Mouse (Mus musculus) hindbrain, embryonic 11.5 days (tissue): ENCODE results near the gene Fam50b. TPM values are rescaled to one million over a fixed set of nuclear protein-coding genes. Genes with fewer than 3 reads are reported as not detected.

Experiments
- ATAC-seq: fragments of 200-750 bp; cut with Nextera tagmentation; 2 replicates; pipeline ENCODE4 v1.8.0; 2017; ENCODE audit warnings: mild to moderate bottlenecking, moderate TSS enrichment, moderate library complexity; ENCODE audit not compliant: low FRiP score
- DNase-seq: peaks from one replicate; pipeline ENCODE4 v3.0.0-alpha.2; 2015; ENCODE audit warnings: low spot score
- H3K27ac ChIP-seq: fragments of 300-500 bp; sonication (generic); 2 replicates; pipeline ENCODE4 v1.5.1; 2014; ENCODE audit warnings: mild to moderate bottlenecking, low read depth, low read length
- H3K27me3 ChIP-seq: fragments of 300-500 bp; sonication (generic); 2 replicates; pipeline ENCODE4 v1.6.1; 2014; ENCODE audit warnings: mild to moderate bottlenecking, low read length, moderate library complexity, mixed read lengths; ENCODE audit not compliant: control insufficient read depth, insufficient read depth
- H3K36me3 ChIP-seq: fragments of 300-500 bp; sonication (generic); 2 replicates; pipeline ENCODE4 v1.6.1; 2014; ENCODE audit warnings: mild to moderate bottlenecking, low read length, moderate library complexity, mixed read lengths; ENCODE audit not compliant: control insufficient read depth, insufficient read depth
- H3K4me1 ChIP-seq: fragments of 300-500 bp; sonication (generic); replicated peaks from 2 replicates; pipeline ENCODE4 v1.6.1; 2014; ENCODE audit warnings: low read length, mixed read lengths; ENCODE audit not compliant: control insufficient read depth, insufficient read depth
- H3K4me2 ChIP-seq: fragments of 300-500 bp; sonication (generic); replicated peaks from 2 replicates; pipeline ENCODE4 v1.6.1; 2014; ENCODE audit warnings: mild to moderate bottlenecking, low read depth, low read length
- H3K4me3 ChIP-seq: fragments of 300-500 bp; sonication (generic); 2 replicates; pipeline ENCODE4 v1.5.1; 2014; ENCODE audit warnings: low read depth, low read length
- H3K9ac ChIP-seq: fragments of 300-500 bp; sonication (generic); 2 replicates; pipeline ENCODE4 v1.6.1; 2014; ENCODE audit warnings: low read depth, low read length
- H3K9me3 ChIP-seq: fragments of 300-500 bp; sonication (generic); 2 replicates; pipeline ENCODE4 v1.6.1; 2016; ENCODE audit warnings: low read length; ENCODE audit not compliant: control insufficient read depth
- WGBS: fragments of 180-500 bp; shearing (Covaris S2); extraction: QIAGEN DNeasy Blood & Tissue Kit; methylation state at CpG from one replicate; pipeline ENCODE4 v1.1.7; 2014; 5-methylcytosine and 5-hydroxymethylcytosine counted together
- polyA plus RNA-seq: library from polyadenylated mRNA; unstranded; fragments of >200 nt; fragmentation: Nextera tagmentation; extraction: Ambion mirVana; gene quantifications from 2 replicates; pipeline ENCODE4 v1.2.1, GENCODE M21; 2014

Gene Fam50b
- polyA plus RNA-seq = not detected in 2 replicates

- Histone ChIP-seq H3K9me3 (no peaks in the 10 kb centered on the region), H3K27me3 (no peaks in the 10 kb centered on the region), H3K27ac (no peak within 1 kb of the TSS), H3K4me1 (no peaks in the 10 kb centered on the region), H3K4me2 (no peak within 1 kb of the TSS), H3K36me3 (no peaks in the 10 kb centered on the region), H3K9ac (no peak within 1 kb of the TSS), H3K4me3 (no peak within 1 kb of the TSS)
- DNase-seq (no peak), ATAC-seq (no peak)
- 52% methylated on average over 5 of the region's 5 CpGs for WGBS
Observed at GRCm38 (mm10) chr13:34734686-34735085, at the start of gene Fam50b. Gene Fam50b (plus strand): TSS chr13:34734850.

- Histone ChIP-seq H3K27ac (no peak overlapping the region), H3K9ac (no peak overlapping the region), H3K4me3 (no peak overlapping the region), H3K9me3 (no peaks in the 10 kb centered on the region), H3K4me1 (no peaks in the 10 kb centered on the region), H3K36me3 (no peaks in the 10 kb centered on the region), H3K4me2 (no peak overlapping the region), H3K27me3 (no peaks in the 10 kb centered on the region)
- 77% methylated on average over 7 of the region's 7 CpGs for WGBS
- no peak for ATAC-seq
- DNase-seq = no peak
Observed at GRCm38 (mm10) chr13:34685008-34685765, 49.5 kb upstream of the Fam50b start.

- ATAC-seq = no peak
- Histone ChIP-seq H3K36me3 (no peaks in the 10 kb centered on the region), H3K4me3 (no peak overlapping the region), H3K4me2 (no peak overlapping the region), H3K4me1 (no peaks in the 10 kb centered on the region), H3K27ac (no peak overlapping the region), H3K9me3 (no peaks in the 10 kb centered on the region), H3K27me3 (no peaks in the 10 kb centered on the region), H3K9ac (no peak overlapping the region)
- no peak for DNase-seq
- WGBS = 86% methylated on average over 1 of the region's 1 CpGs
Observed at GRCm38 (mm10) chr13:34691049-34691448, 43.6 kb upstream of the Fam50b start.

- Histone ChIP-seq H3K27me3 (no peaks in the 10 kb centered on the region), H3K4me2 (no peak overlapping the region), H3K4me1 (no peaks in the 10 kb centered on the region), H3K27ac (no peak overlapping the region), H3K4me3 (no peak overlapping the region), H3K36me3 (no peaks in the 10 kb centered on the region), H3K9me3 (no peaks in the 10 kb centered on the region), H3K9ac (no peak overlapping the region)
- DNase-seq = no peak
- ATAC-seq = no peak
- WGBS = 85% methylated on average over 6 of the region's 6 CpGs
Observed at GRCm38 (mm10) chr13:34693111-34693510, 41.5 kb upstream of the Fam50b start.

- no peak for DNase-seq
- H3K9ac ChIP-seq = no peak overlapping the region
- no peak overlapping the region for H3K4me2 ChIP-seq
- no peak overlapping the region for H3K4me3 ChIP-seq
- no peak for ATAC-seq
- H3K36me3 ChIP-seq = no peaks in the 10 kb centered on the region
- H3K27ac ChIP-seq = no peak overlapping the region
- no peaks in the 10 kb centered on the region for H3K9me3 ChIP-seq
- WGBS = 86% methylated on average over 7 of the region's 7 CpGs
- no peaks in the 10 kb centered on the region for H3K4me1 ChIP-seq
- no peaks in the 10 kb centered on the region for H3K27me3 ChIP-seq
Observed at GRCm38 (mm10) chr13:34696734-34697332, 37.8 kb upstream of the Fam50b start.

- no peaks in the 10 kb centered on the region for H3K36me3 ChIP-seq
- DNase-seq (no peak), ATAC-seq (no peak)
- no peak overlapping the region for H3K9ac ChIP-seq
- H3K4me3 ChIP-seq = no peak overlapping the region
- no peaks in the 10 kb centered on the region for H3K9me3 ChIP-seq
- no peak overlapping the region for H3K4me2 ChIP-seq
- H3K4me1 ChIP-seq = no peaks in the 10 kb centered on the region
- no peak overlapping the region for H3K27ac ChIP-seq
- no peaks in the 10 kb centered on the region for H3K27me3 ChIP-seq
- WGBS = 79% methylated on average over 2 of the region's 2 CpGs
Observed at GRCm38 (mm10) chr13:34700091-34700490, 34.6 kb upstream of the Fam50b start.

- 100% methylated on average over 1 of the region's 1 CpGs for WGBS
- ATAC-seq = no peak
- no peaks in the 10 kb centered on the region for H3K4me1 ChIP-seq
Observed at GRCm38 (mm10) chr13:34700630-34701029, 34.0 kb upstream of the Fam50b start.

GRCm38 (mm10) chr13:34703301-34703700 lies 31.3 kb upstream of the Fam50b start:
- no peak for DNase-seq
- Histone ChIP-seq H3K9me3 (no peaks in the 10 kb centered on the region), H3K4me1 (no peaks in the 10 kb centered on the region), H3K27ac (no peak overlapping the region), H3K27me3 (no peaks in the 10 kb centered on the region), H3K9ac (no peak overlapping the region), H3K36me3 (no peaks in the 10 kb centered on the region), H3K4me2 (no peak overlapping the region), H3K4me3 (no peak overlapping the region)
- ATAC-seq = no peak
- 60% methylated on average over 2 of the region's 2 CpGs for WGBS

More at GRCm38 (mm10) chr13:34700630-34701029, 34.0 kb upstream of the Fam50b start:
- Histone ChIP-seq H3K4me3 (no peak overlapping the region), H3K4me2 (no peak overlapping the region), H3K36me3 (no peaks in the 10 kb centered on the region), H3K27me3 (no peaks in the 10 kb centered on the region), H3K9ac (no peak overlapping the region), H3K27ac (no peak overlapping the region), H3K9me3 (no peaks in the 10 kb centered on the region)
- no peak for DNase-seq

GRCm38 (mm10) chr13:34703795-34704194 lies 30.9 kb upstream of the Fam50b start:
- H3K4me1 ChIP-seq = no peaks in the 10 kb centered on the region
- H3K9me3 ChIP-seq = no peaks in the 10 kb centered on the region
- 89% methylated on average over 1 of the region's 1 CpGs for WGBS
- no peak overlapping the region for H3K4me2 ChIP-seq
- no peaks in the 10 kb centered on the region for H3K36me3 ChIP-seq
- no peaks in the 10 kb centered on the region for H3K27me3 ChIP-seq
- DNase-seq = no peak
- H3K9ac ChIP-seq = no peak overlapping the region
- ATAC-seq = no peak
- no peak overlapping the region for H3K27ac ChIP-seq
- H3K4me3 ChIP-seq = no peak overlapping the region
